Mouse (Mus musculus) heart, postnatal 0 days (tissue): ENCODE data around the gene Ly75.

Source experiments
- CTCF ChIP-seq: IDR thresholded peaks from 2 replicates; pipeline ENCODE4 v1.5.1; 2016; ENCODE audit warnings: antibody characterized with exemption, control low read depth, low read depth
- EP300 ChIP-seq: IDR thresholded peaks from 2 replicates; pipeline ENCODE4 v1.6.1; 2016; ENCODE audit warnings: antibody characterized with exemption, low read depth

- TF ChIP-seq EP300, result no peak
- TF ChIP-seq CTCF, result no peak
Observed at GRCm38 (mm10) chr2:60326948-60327347, 56.2 kb downstream of the Ly75 start.
